Mouse (Mus musculus): ENCODE measurements around the gene Zbed3. TPM values are rescaled to one million over a fixed set of nuclear protein-coding genes. Genes with fewer than 3 reads are reported as not detected.

The Zbed3 gene
- polyA plus RNA-seq (2015; fragmentation: Nextera tagmentation; extraction: Ambion mirVana) = 30.2 and 35.5 TPM in 2 replicates

DNA sequence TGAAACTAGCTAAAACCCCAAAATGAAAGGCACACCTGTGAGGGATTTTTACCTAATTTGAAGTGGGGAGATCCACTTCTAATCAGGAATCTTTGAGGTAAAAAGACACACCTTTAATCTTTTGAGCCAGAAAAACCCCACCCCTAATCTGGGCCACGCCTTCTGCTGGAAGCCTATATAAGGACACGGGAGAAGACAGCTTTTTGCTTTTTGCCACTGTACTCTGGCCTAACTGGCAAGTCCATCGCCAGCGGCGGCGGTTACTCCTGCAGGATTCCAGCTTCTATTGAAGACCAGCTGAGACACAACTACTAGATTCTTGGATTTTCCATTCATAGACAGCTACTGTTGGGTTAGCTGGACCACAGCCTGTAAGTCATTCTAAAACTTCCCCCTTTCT, at the start of gene Zbed3:
TSS of gene Zbed3 (plus strand) at position 213 of the 400 bp plus-strand sequence.
- 89% methylated on average over 6 of the region's 6 CpGs for WGBS
- ATAC-seq = no peak
- Histone ChIP-seq H3K4me1 (ENCODE audit: control insufficient read depth, insufficient read depth, low read length) (peaks cover 24% of the 10 kb centered on the region), H3K9me3 (replicated peaks; ENCODE audit: control insufficient read depth, low read length, poor library complexity, severe bottlenecking) (no peaks in the 10 kb centered on the region), H3K27me3 (ENCODE audit: control insufficient read depth, insufficient read depth, low read depth, low read length) (no peaks in the 10 kb centered on the region), H3K9ac (ENCODE audit: low read depth, low read length) (peak within 1 kb of the TSS; percentile 97), H3K4me2 (ENCODE audit: low read length) (peak within 1 kb of the TSS; percentile 84), H3K27ac (ENCODE audit: low read length) (peak within 1 kb of the TSS; percentile 96), H3K36me3 (ENCODE audit: control insufficient read depth, insufficient read depth, low read length) (no peaks in the 10 kb centered on the region), H3K4me3 (ENCODE audit: low read depth, low read length) (peak within 1 kb of the TSS; percentile 87)

DNA sequence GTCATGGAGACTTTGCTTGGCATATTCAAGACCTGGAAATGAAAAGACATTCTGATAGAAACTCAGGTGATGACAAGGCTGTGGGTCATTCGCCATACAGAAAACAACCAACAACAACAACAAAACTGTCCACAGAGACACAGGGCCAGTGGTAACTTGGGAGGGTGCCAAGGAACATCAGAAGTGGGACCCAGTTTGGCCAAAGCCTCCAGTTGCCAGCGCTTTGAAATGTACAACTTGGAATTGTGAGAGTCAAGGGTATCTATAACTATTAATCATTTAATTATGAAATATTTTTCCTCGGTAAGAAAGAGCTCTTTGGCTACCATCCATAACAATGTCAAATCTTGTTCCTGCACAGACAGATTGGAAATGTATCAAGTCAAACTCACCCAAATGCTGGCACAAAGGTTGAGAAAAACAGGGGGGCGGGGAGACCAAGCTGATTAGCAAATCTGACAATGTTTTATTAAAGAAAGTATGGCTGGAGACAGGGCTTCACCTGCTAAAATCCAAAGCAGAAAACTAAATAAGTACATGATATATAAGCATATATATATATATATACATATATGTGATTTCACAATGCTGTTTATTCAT, 44.9 kb upstream of the Zbed3 start:
- Histone ChIP-seq H3K36me3 (ENCODE audit: control insufficient read depth, insufficient read depth, low read length) (no peaks in the 10 kb centered on the region), H3K4me3 (ENCODE audit: low read depth, low read length) (no peak overlapping the region), H3K27me3 (ENCODE audit: control insufficient read depth, insufficient read depth, low read depth, low read length) (no peaks in the 10 kb centered on the region), H3K4me2 (ENCODE audit: low read length) (no peak overlapping the region), H3K27ac (ENCODE audit: low read length) (no peak overlapping the region), H3K4me1 (ENCODE audit: control insufficient read depth, insufficient read depth, low read length) (no peaks in the 10 kb centered on the region), H3K9me3 (replicated peaks; ENCODE audit: control insufficient read depth, low read length, poor library complexity, severe bottlenecking) (no peaks in the 10 kb centered on the region), H3K9ac (ENCODE audit: low read depth, low read length) (no peak overlapping the region)
- ATAC-seq = no peak
- 92% methylated on average over 4 of the region's 4 CpGs for WGBS

DNA sequence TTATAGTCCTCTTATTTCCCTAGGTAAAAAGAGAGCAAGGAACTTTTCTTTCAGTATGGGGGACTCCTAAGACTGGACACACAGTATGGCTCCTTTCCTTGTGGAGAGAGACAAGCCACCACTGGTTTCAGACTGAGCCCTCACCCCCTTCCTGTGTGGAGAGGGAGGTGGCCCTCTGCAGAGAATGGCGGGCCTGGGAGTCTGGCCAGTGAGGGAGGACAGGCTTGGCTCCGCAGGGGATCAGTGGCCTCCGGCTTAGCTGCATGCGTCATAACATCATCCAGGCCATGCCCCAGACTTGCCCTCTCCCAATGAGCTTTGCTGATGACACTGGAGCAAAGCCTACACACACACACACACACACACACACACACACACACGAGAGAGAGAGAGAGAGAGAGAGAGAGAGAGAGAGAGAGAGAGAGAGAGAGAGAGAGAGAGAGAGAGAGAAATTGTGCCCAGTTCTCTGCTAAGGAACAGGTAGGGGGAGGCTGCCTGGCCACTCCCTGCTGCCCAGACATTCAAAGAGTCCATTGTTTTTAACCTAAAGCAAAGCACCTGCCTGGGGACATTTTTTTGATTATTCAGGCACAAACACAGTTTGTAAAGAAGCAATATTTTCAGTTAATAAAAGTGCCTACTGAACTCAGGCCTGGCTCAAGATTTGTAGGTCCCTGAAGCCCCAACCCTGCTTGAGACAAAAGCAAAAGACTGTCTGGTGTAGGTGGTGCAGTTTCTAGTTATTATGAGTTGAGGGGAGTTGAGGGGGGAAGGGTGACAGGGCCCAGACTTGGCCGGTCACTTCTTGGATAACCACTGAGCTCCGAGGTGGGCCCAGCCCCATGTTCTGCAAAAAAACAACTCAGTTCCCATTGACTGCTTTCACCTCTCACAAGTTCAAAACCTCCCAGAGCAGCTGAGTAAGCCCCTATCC, 41.4 kb upstream of the Zbed3 start:
- no peak overlapping the region for H3K27ac ChIP-seq (ENCODE audit: low read length)
- no peaks in the 10 kb centered on the region for H3K9me3 ChIP-seq (replicated peaks; ENCODE audit: control insufficient read depth, low read length, poor library complexity, severe bottlenecking)
- no peaks in the 10 kb centered on the region for H3K36me3 ChIP-seq (ENCODE audit: control insufficient read depth, insufficient read depth, low read length)
- no peak overlapping the region for H3K4me2 ChIP-seq (ENCODE audit: low read length)
- H3K4me3 ChIP-seq (ENCODE audit: low read depth, low read length) = no peak overlapping the region
- H3K9ac ChIP-seq (ENCODE audit: low read depth, low read length) = no peak overlapping the region
- no peaks in the 10 kb centered on the region for H3K27me3 ChIP-seq (ENCODE audit: control insufficient read depth, insufficient read depth, low read depth, low read length)
- WGBS = 34% methylated on average over 6 of the region's 7 CpGs
- H3K4me1 ChIP-seq (ENCODE audit: control insufficient read depth, insufficient read depth, low read length) = no peaks in the 10 kb centered on the region
- no peak for ATAC-seq

DNA sequence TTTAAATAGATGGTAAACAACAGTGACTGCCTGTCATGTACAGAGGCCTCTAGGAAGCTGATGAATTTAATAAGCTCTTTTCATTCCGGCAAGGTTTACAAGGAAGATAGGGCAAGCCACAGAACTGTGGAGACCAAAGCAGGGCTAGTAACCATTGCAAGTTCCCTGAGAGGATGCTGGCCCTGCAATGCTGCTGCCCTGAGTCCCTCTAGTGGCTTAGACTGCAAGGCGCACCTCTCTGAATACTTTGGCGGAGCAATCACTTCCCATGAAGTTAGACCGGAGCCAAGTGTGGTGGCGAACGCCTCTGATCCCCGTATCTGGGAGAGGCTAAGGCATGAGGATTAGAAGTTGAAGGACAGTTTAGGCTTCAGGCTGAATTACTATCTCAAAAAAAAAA, 36.4 kb upstream of the Zbed3 start:
- H3K27ac ChIP-seq (ENCODE audit: low read length) = no peak overlapping the region
- no peaks in the 10 kb centered on the region for H3K4me1 ChIP-seq (ENCODE audit: control insufficient read depth, insufficient read depth, low read length)
- H3K9ac ChIP-seq (ENCODE audit: low read depth, low read length) = no peak overlapping the region
- no peaks in the 10 kb centered on the region for H3K27me3 ChIP-seq (ENCODE audit: control insufficient read depth, insufficient read depth, low read depth, low read length)
- no peaks in the 10 kb centered on the region for H3K36me3 ChIP-seq (ENCODE audit: control insufficient read depth, insufficient read depth, low read length)
- no peak overlapping the region for H3K4me3 ChIP-seq (ENCODE audit: low read depth, low read length)
- ATAC-seq = peak; percentile 90
- no peak overlapping the region for H3K4me2 ChIP-seq (ENCODE audit: low read length)
- 2% methylated on average over 7 of the region's 7 CpGs for WGBS
- H3K9me3 ChIP-seq (replicated peaks; ENCODE audit: control insufficient read depth, low read length, poor library complexity, severe bottlenecking) = no peaks in the 10 kb centered on the region

DNA sequence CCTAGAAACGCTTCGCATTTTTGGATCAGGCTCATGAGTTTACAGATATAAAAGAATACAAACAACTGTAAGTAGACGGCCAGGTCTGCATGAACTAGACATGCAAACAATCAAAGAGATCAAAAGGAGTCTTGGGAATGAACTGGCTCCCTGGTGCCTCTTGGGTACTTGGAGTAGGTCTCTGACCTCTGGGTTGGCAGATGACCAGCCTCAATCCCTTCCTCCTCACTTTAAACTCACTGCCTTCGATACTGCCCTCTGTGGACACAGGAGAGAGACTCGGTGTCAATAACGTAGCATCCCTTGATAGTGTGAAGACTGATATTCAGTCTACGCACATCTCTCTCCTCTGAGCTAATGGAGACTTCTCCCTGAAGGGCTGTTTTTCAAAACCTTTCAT, 35.4 kb upstream of the Zbed3 start:
- Histone ChIP-seq H3K27me3 (ENCODE audit: control insufficient read depth, insufficient read depth, low read depth, low read length) (no peaks in the 10 kb centered on the region), H3K4me2 (ENCODE audit: low read length) (no peak overlapping the region), H3K9me3 (replicated peaks; ENCODE audit: control insufficient read depth, low read length, poor library complexity, severe bottlenecking) (no peaks in the 10 kb centered on the region), H3K4me3 (ENCODE audit: low read depth, low read length) (no peak overlapping the region), H3K27ac (ENCODE audit: low read length) (no peak overlapping the region), H3K36me3 (ENCODE audit: control insufficient read depth, insufficient read depth, low read length) (no peaks in the 10 kb centered on the region), H3K9ac (ENCODE audit: low read depth, low read length) (no peak overlapping the region), H3K4me1 (ENCODE audit: control insufficient read depth, insufficient read depth, low read length) (no peaks in the 10 kb centered on the region)
- WGBS = 76% methylated on average over 7 of the region's 7 CpGs
- no peak for ATAC-seq

DNA sequence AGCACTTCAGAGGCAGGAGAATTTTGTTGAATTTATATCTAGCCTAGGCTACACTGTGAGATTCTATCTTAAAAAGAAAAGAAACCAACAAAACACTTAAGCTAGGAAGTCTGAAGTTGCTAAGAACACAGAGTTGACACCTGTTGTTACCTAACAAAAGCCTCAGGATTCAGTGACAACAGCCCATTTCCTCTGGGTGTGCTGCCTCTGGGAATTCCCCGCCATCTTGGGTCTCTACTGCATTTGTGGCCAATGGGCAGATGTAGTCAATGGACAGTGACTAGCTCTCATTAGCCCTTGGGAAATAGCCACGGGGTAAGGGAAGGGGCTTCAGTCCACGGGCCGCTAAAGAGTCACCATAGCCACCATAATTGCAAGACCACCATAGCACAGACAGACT, 31.4 kb upstream of the Zbed3 start:
- no peak overlapping the region for H3K4me3 ChIP-seq (ENCODE audit: low read depth, low read length)
- H3K9me3 ChIP-seq (replicated peaks; ENCODE audit: control insufficient read depth, low read length, poor library complexity, severe bottlenecking) = no peaks in the 10 kb centered on the region
- no peaks in the 10 kb centered on the region for H3K4me1 ChIP-seq (ENCODE audit: control insufficient read depth, insufficient read depth, low read length)
- WGBS = 56% methylated on average over 4 of the region's 4 CpGs
- no peak overlapping the region for H3K4me2 ChIP-seq (ENCODE audit: low read length)
- no peak for ATAC-seq
- H3K36me3 ChIP-seq (ENCODE audit: control insufficient read depth, insufficient read depth, low read length) = no peaks in the 10 kb centered on the region
- no peak overlapping the region for H3K9ac ChIP-seq (ENCODE audit: low read depth, low read length)
- H3K27ac ChIP-seq (ENCODE audit: low read length) = no peak overlapping the region
- H3K27me3 ChIP-seq (ENCODE audit: control insufficient read depth, insufficient read depth, low read depth, low read length) = no peaks in the 10 kb centered on the region

DNA sequence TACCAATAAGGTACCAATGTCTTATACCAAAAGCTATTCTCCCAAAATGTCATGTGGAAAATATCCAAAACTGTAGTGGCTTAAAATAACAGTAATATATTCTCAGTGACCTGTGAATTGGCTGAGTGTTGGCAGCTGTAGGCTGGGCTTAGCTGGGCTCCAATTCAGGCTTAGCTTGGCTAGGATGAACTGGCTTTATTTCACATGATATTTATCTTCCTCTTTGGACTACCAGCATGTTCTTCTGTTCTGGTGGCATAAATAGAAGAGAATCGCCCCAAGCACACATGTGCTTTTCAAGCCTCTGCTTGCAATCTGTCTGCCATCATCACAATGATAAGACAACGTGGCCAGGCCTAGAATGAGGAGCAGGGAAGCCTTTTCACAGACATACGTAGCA, 23.5 kb upstream of the Zbed3 start:
- no peaks in the 10 kb centered on the region for H3K9me3 ChIP-seq (replicated peaks; ENCODE audit: control insufficient read depth, low read length, poor library complexity, severe bottlenecking)
- H3K27ac ChIP-seq (ENCODE audit: low read length) = no peak overlapping the region
- no peak overlapping the region for H3K4me2 ChIP-seq (ENCODE audit: low read length)
- no peaks in the 10 kb centered on the region for H3K36me3 ChIP-seq (ENCODE audit: control insufficient read depth, insufficient read depth, low read length)
- H3K9ac ChIP-seq (ENCODE audit: low read depth, low read length) = no peak overlapping the region
- ATAC-seq = no peak
- 72% methylated on average over 3 of the region's 3 CpGs for WGBS
- H3K4me1 ChIP-seq (ENCODE audit: control insufficient read depth, insufficient read depth, low read length) = no peaks in the 10 kb centered on the region
- H3K4me3 ChIP-seq (ENCODE audit: low read depth, low read length) = no peak overlapping the region
- H3K27me3 ChIP-seq (ENCODE audit: control insufficient read depth, insufficient read depth, low read depth, low read length) = no peaks in the 10 kb centered on the region

DNA sequence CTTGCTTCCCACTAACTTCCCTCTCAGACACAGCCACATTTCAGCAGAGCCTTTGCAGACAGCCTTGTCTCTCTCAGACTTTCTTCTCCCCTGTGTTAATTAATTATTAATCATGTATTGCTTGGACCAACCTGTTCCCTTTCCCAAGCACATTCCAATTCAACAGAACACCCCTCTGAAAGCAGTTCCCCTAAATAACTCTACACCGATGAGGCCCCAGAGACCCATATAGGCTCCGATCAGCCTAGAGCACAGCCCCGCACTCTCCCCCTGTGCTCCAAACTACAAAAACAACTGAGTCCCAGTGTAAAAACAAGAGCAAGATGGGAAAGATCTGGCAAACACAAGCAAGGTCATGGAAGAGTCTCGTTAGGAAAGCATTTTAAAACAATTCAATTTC, 16.8 kb upstream of the Zbed3 start:
- no peak overlapping the region for H3K4me3 ChIP-seq (ENCODE audit: low read depth, low read length)
- no peaks in the 10 kb centered on the region for H3K36me3 ChIP-seq (ENCODE audit: control insufficient read depth, insufficient read depth, low read length)
- no peaks in the 10 kb centered on the region for H3K27me3 ChIP-seq (ENCODE audit: control insufficient read depth, insufficient read depth, low read depth, low read length)
- no peaks in the 10 kb centered on the region for H3K9me3 ChIP-seq (replicated peaks; ENCODE audit: control insufficient read depth, low read length, poor library complexity, severe bottlenecking)
- no peak overlapping the region for H3K9ac ChIP-seq (ENCODE audit: low read depth, low read length)
- 79% methylated on average over 4 of the region's 4 CpGs for WGBS
- no peak overlapping the region for H3K27ac ChIP-seq (ENCODE audit: low read length)
- no peak for ATAC-seq
- H3K4me1 ChIP-seq (ENCODE audit: control insufficient read depth, insufficient read depth, low read length) = no peaks in the 10 kb centered on the region
- no peak overlapping the region for H3K4me2 ChIP-seq (ENCODE audit: low read length)

DNA sequence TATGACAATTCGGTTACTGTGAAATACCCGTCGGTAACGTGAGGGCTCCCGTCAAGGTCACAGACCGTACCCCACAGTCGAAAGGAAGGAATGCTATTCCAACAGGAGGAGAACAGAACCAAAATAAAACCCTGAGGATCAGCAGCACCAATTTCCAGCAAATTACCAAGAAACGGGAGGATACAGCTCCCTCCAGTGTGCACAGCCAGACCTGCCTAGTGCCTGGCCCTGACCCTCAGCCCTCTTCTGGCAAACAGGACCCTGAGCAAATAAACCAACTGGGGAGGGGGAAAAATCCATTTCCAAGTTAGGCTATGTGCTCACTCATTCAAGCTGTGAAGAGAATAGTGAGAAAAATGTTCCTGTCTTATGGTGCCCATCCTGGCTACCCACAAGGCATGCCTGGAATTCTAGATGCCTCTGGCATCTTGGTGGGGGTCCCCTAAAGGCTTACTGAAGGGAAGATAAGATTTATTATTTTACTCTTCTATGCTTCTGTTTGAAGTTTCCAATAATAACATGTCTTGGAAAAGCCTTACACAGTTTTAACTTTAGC, 16.2 kb upstream of the Zbed3 start:
- no peaks in the 10 kb centered on the region for H3K36me3 ChIP-seq (ENCODE audit: control insufficient read depth, insufficient read depth, low read length)
- H3K4me2 ChIP-seq (ENCODE audit: low read length) = no peak overlapping the region
- no peak overlapping the region for H3K4me3 ChIP-seq (ENCODE audit: low read depth, low read length)
- H3K9ac ChIP-seq (ENCODE audit: low read depth, low read length) = no peak overlapping the region
- H3K27me3 ChIP-seq (ENCODE audit: control insufficient read depth, insufficient read depth, low read depth, low read length) = no peaks in the 10 kb centered on the region
- ATAC-seq = no peak
- no peaks in the 10 kb centered on the region for H3K9me3 ChIP-seq (replicated peaks; ENCODE audit: control insufficient read depth, low read length, poor library complexity, severe bottlenecking)
- H3K4me1 ChIP-seq (ENCODE audit: control insufficient read depth, insufficient read depth, low read length) = no peaks in the 10 kb centered on the region
- H3K27ac ChIP-seq (ENCODE audit: low read length) = no peak overlapping the region
- WGBS = 89% methylated on average over 8 of the region's 8 CpGs
